15 mouse cellular contexts compared by ENCODE assay signal in genomic region chr9:31246421-31246820, GRCm38 (mm10). TPM values are rescaled to one million over a fixed set of nuclear protein-coding genes. Genes with fewer than 3 reads are reported as not detected.
DNase-seq lines count a peak whose midpoint lies in the region; ATAC-seq and TF ChIP-seq lines count a peak whose summit lies in the region.
"Had no signal": no experiment of that assay in that cellular context is flagged by ENCODE, and none has a peak within 500 bp of the region (broad histone marks: within the 10 kb centered on the region; RNA-seq: fewer than 3 reads in every experiment).

No protein-coding gene starts in this region.

- peaks cover 5% of the 10 kb centered on the region for H3K4me1 ChIP-seq in heart, embryonic 12.5 days (replicated peaks)
- no peaks in the 10 kb centered on the region for H3K4me1 ChIP-seq in kidney, postnatal 0 days (replicated peaks; ENCODE audit: insufficient read depth, low read length)
- 0 out of 2 replicates have a peak, but pooled peaks cover 5% of the 10 kb centered on the region for H3K4me1 ChIP-seq in midbrain, embryonic 13.5 days (replicated peaks)
- H3K4me1 ChIP-seq in midbrain, embryonic 10.5 days = peaks cover 4% of the 10 kb centered on the region; the same call in 1 of the 2 replicates
- 0 out of 2 replicates have a peak, but pooled peaks cover 2% of the 10 kb centered on the region for H3K4me1 ChIP-seq in midbrain, embryonic 16.5 days (ENCODE audit: control insufficient read depth, insufficient read depth, low read length)
- H3K4me1 ChIP-seq: forebrain, embryonic 12.5 days; hindbrain, embryonic 15.5 days; limb, embryonic 15.5 days had no signal

- no peaks in the 10 kb centered on the region for H3K9me3 ChIP-seq in heart, embryonic 12.5 days (replicated peaks)
- no peaks in the 10 kb centered on the region for H3K9me3 ChIP-seq in kidney, postnatal 0 days (replicated peaks; ENCODE audit: low read length)
- no peaks in the 10 kb centered on the region for H3K9me3 ChIP-seq in midbrain, embryonic 13.5 days
- no peaks in the 10 kb centered on the region for H3K9me3 ChIP-seq in midbrain, embryonic 10.5 days (replicated peaks)
- H3K9me3 ChIP-seq in midbrain, embryonic 16.5 days (replicated peaks; ENCODE audit: control insufficient read depth, low read length, poor library complexity, severe bottlenecking) = no peaks in the 10 kb centered on the region
- H3K9me3 ChIP-seq: forebrain, embryonic 12.5 days; hindbrain, embryonic 15.5 days; limb, embryonic 15.5 days had no signal

- no peak overlapping the region for H3K4me2 ChIP-seq in heart, embryonic 12.5 days
- H3K4me2 ChIP-seq in kidney, postnatal 0 days (ENCODE audit: low read length) = no peak overlapping the region
- no peak overlapping the region for H3K4me2 ChIP-seq in midbrain, embryonic 13.5 days (replicated peaks)
- no peak overlapping the region for H3K4me2 ChIP-seq in midbrain, embryonic 16.5 days (ENCODE audit: low read length)
- H3K4me2 ChIP-seq: forebrain, embryonic 12.5 days; hindbrain, embryonic 15.5 days; limb, embryonic 15.5 days had no signal

- H3K27ac ChIP-seq in heart, embryonic 12.5 days (ENCODE audit: poor library complexity, severe bottlenecking) = no peak overlapping the region
- no peak overlapping the region for H3K27ac ChIP-seq in kidney, postnatal 0 days
- H3K27ac ChIP-seq in midbrain, embryonic 13.5 days = no peak overlapping the region
- H3K27ac ChIP-seq in midbrain, embryonic 10.5 days (replicated peaks) = no peak overlapping the region
- no peak overlapping the region for H3K27ac ChIP-seq in midbrain, embryonic 16.5 days (ENCODE audit: low read length)
- H3K27ac ChIP-seq: forebrain, embryonic 12.5 days; heart, adult 2 months; hindbrain, embryonic 15.5 days; limb, embryonic 15.5 days had no signal

- 53% methylated on average over 6 of the region's 6 CpGs for whole genome bisulfite sequencing in heart, embryonic 12.5 days
- WGBS in kidney, postnatal 0 days = 55% methylated on average over 6 of the region's 6 CpGs
- WGBS in midbrain, embryonic 13.5 days = 59% methylated on average over 6 of the region's 6 CpGs
- WGBS in midbrain, embryonic 10.5 days = 77% methylated on average over 6 of the region's 6 CpGs
- WGBS in midbrain, embryonic 16.5 days = 50% methylated on average over 6 of the region's 6 CpGs

- no peaks in the 10 kb centered on the region for H3K27me3 ChIP-seq in heart, embryonic 12.5 days (replicated peaks)
- H3K27me3 ChIP-seq in kidney, postnatal 0 days (ENCODE audit: insufficient read depth, low read length) = no peaks in the 10 kb centered on the region
- H3K27me3 ChIP-seq in midbrain, embryonic 13.5 days = no peaks in the 10 kb centered on the region
- H3K27me3 ChIP-seq in midbrain, embryonic 10.5 days (ENCODE audit: low read depth, poor library complexity, severe bottlenecking) = no peaks in the 10 kb centered on the region
- H3K27me3 ChIP-seq in midbrain, embryonic 16.5 days (ENCODE audit: control insufficient read depth, insufficient read depth, low read depth, low read length) = no peaks in the 10 kb centered on the region
- H3K27me3 ChIP-seq: hindbrain, embryonic 15.5 days; limb, embryonic 15.5 days had no signal

- no peaks in the 10 kb centered on the region for H3K36me3 ChIP-seq in heart, embryonic 12.5 days
- no peaks in the 10 kb centered on the region for H3K36me3 ChIP-seq in kidney, postnatal 0 days (ENCODE audit: insufficient read depth, low read length)
- no peaks in the 10 kb centered on the region for H3K36me3 ChIP-seq in midbrain, embryonic 13.5 days
- no peaks in the 10 kb centered on the region for H3K36me3 ChIP-seq in midbrain, embryonic 10.5 days
- H3K36me3 ChIP-seq in midbrain, embryonic 16.5 days (ENCODE audit: control insufficient read depth, insufficient read depth, low read length) = no peaks in the 10 kb centered on the region
- H3K36me3 ChIP-seq: forebrain, embryonic 12.5 days; hindbrain, embryonic 15.5 days; limb, embryonic 15.5 days had no signal

- H3K9ac ChIP-seq in heart, embryonic 12.5 days = no peak overlapping the region
- H3K9ac ChIP-seq in kidney, postnatal 0 days (ENCODE audit: low read depth, low read length) = no peak overlapping the region
- H3K9ac ChIP-seq in midbrain, embryonic 13.5 days (replicated peaks) = no peak overlapping the region
- H3K9ac ChIP-seq in midbrain, embryonic 16.5 days (ENCODE audit: low read depth, low read length) = no peak overlapping the region
- H3K9ac ChIP-seq: forebrain, embryonic 12.5 days; hindbrain, embryonic 15.5 days; limb, embryonic 15.5 days had no signal

- no peak overlapping the region for H3K4me3 ChIP-seq in heart, embryonic 12.5 days
- no peak overlapping the region for H3K4me3 ChIP-seq in kidney, postnatal 0 days (replicated peaks; ENCODE audit: low read depth, low read length)
- no peak overlapping the region for H3K4me3 ChIP-seq in midbrain, embryonic 13.5 days (replicated peaks)
- H3K4me3 ChIP-seq in midbrain, embryonic 10.5 days = no peak overlapping the region
- no peak overlapping the region for H3K4me3 ChIP-seq in midbrain, embryonic 16.5 days (ENCODE audit: low read depth, low read length)
- H3K4me3 ChIP-seq: forebrain, embryonic 12.5 days; heart, adult 2 months; hindbrain, embryonic 15.5 days; limb, embryonic 15.5 days had no signal

- no peak for DNase-seq in heart, adult 9 months (ENCODE audit: low spot score in 2 of 2)
- DNase-seq in kidney, postnatal 0 days (ENCODE audit: low spot score) = no peak
- DNase-seq in kidney, postnatal 4 days = no peak
- no peak for DNase-seq in midbrain, embryonic 10.5 days (ENCODE audit: low spot score)
- DNase-seq: cerebellum, postnatal 10 days; gastrocnemius, postnatal 14 days; heart, adult 2 months; thymus, adult 18-20 months had no signal

- TF ChIP-seq CTCF in kidney, postnatal 0 days (IDR thresholded peaks at IDR 0.05; ENCODE audit: low read depth) = no peak

- peak; percentile 36; the same call in 1 of the 2 replicates for ATAC-seq in heart, embryonic 12.5 days (ENCODE audit: insufficient number of reproducible peaks, low FRiP score)
- ATAC-seq in kidney, postnatal 0 days (replicated peaks; ENCODE audit: low FRiP score, low read depth) = peak; percentile 72
- peak; percentile 48; the same call in 1 of the 2 replicates for ATAC-seq in midbrain, embryonic 13.5 days
- 0 out of 2 replicates have a peak, but pooled peaks have one; percentile 21 for ATAC-seq in midbrain, embryonic 16.5 days
- ATAC-seq in megakaryocyte progenitor cell, adult 5-6 weeks (replicated peaks; ENCODE audit: poor library complexity) = no peak

RNA-seq across cellular contexts. Expression of gene Prdm10, which starts 33.9 kb away (rescaled TPM):
- 5.4 and 5.7 TPM in 2 replicates for polyA plus RNA-seq in heart, embryonic 12.5 days (2016; fragmentation: Nextera tagmentation; extraction: Ambion mirVana)
- polyA plus RNA-seq in kidney, postnatal 0 days (2015; fragmentation: Nextera tagmentation; extraction: Ambion mirVana) = 1.9 TPM in 2 replicates
- polyA plus RNA-seq in midbrain, embryonic 13.5 days (2015; fragmentation: Nextera tagmentation; extraction: Ambion mirVana) = 9.1 and 9.5 TPM in 2 replicates
- polyA plus RNA-seq in midbrain, embryonic 10.5 days (2016; fragmentation: Nextera tagmentation; extraction: Ambion mirVana) = 7.3 and 8.7 TPM in 2 replicates
- 9.4 and 9.6 TPM in 2 replicates for polyA plus RNA-seq in midbrain, embryonic 16.5 days (2015; fragmentation: Nextera tagmentation; extraction: Ambion mirVana)
- total RNA-seq in megakaryocyte progenitor cell, adult 5-6 weeks (2015) = 8.9 and 11.7 TPM in 2 replicates
- total RNA-seq in megakaryocyte progenitor cell, adult 5-6 weeks (2017) = 9.2 and 10.6 TPM in 2 replicates

RNA-seq across cellular contexts. Expression of gene Aplp2, which starts 34.8 kb away (rescaled TPM):
- 344 and 358 TPM in 2 replicates for polyA plus RNA-seq in heart, embryonic 12.5 days (2016; fragmentation: Nextera tagmentation; extraction: Ambion mirVana)
- 357 and 367 TPM in 2 replicates for polyA plus RNA-seq in kidney, postnatal 0 days (2015; fragmentation: Nextera tagmentation; extraction: Ambion mirVana)
- polyA plus RNA-seq in midbrain, embryonic 13.5 days (2015; fragmentation: Nextera tagmentation; extraction: Ambion mirVana) = 233 and 270 TPM in 2 replicates
- polyA plus RNA-seq in midbrain, embryonic 10.5 days (2016; fragmentation: Nextera tagmentation; extraction: Ambion mirVana) = 226 and 239 TPM in 2 replicates
- 361 and 403 TPM in 2 replicates for polyA plus RNA-seq in midbrain, embryonic 16.5 days (2015; fragmentation: Nextera tagmentation; extraction: Ambion mirVana)
- 31.2 and 54.0 TPM in 2 replicates for total RNA-seq in megakaryocyte progenitor cell, adult 5-6 weeks (2015)
- 36.9 and 71.1 TPM in 2 replicates for total RNA-seq in megakaryocyte progenitor cell, adult 5-6 weeks (2017)
